ENCODE assay signal across 22 mouse cellular contexts in the genomic region with DNA sequence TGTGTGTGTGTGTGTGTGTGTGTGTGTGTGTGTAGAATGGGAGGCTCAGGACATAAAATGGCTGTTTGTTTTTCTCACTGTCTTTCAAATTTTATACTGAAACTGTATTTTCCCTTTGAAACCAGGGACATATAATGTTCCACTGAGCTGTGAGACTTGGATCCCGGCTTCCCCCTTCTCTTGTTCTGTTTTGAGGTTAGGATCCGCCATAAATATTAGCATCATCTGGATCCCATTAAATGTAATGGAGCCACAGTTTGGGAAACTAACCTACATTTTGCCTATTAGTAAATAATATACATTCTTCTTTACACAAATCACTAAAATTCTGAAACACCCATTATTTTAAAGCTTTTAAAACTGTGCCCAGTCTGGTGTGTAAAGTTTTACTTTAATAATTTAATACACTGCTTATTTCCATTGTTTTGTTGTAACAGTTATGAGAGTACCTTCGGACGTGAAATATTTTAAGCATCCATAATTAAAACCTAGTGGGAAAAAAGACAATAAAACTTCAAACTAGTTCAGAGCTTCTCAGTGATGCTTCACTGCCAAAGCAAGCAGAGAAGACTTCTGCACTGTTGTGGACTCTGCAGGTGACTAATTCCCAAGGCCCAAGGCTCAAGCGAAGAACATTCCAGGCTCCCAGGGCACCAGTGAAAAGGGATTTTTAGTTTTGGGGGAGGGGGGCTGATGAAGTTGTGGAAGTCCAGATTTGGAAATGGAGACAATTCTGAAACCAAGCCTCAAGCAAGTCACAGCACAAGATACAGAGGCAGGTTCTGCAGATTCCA.
DNase-seq lines count a peak whose midpoint lies in the region; ATAC-seq and TF ChIP-seq lines count a peak whose summit lies in the region.
"Had no signal": no experiment of that assay in that cellular context is flagged by ENCODE, and none has a peak within 500 bp of the region (broad histone marks: within the 10 kb centered on the region; RNA-seq: fewer than 3 reads in every experiment).

No protein-coding gene starts in this region.

- H3K4me2 ChIP-seq in embryonic facial prominence, embryonic 11.5 days (ENCODE audit: low read depth, low read length), result no peak overlapping the region
- no peak overlapping the region for H3K4me2 ChIP-seq in limb, embryonic 14.5 days (replicated peaks; ENCODE audit: low read depth, low read length, severe bottlenecking)
- H3K4me2 ChIP-seq: heart, embryonic 12.5 days; midbrain, embryonic 12.5 days had no signal

- 44% methylated on average over 5 of the region's 5 CpGs for WGBS in embryonic facial prominence, embryonic 11.5 days
- 16% methylated on average over 5 of the region's 5 CpGs for WGBS in limb, embryonic 14.5 days

- DNase-seq in embryo, embryonic 11 days, result peak; percentile 38
- DNase-seq in embryo, embryonic 9.5 days (ENCODE audit: extremely low spot score), result no peak
- peak; percentile 65 for DNase-seq in embryonic facial prominence, embryonic 11.5 days (ENCODE audit: low spot score)
- DNase-seq in forelimb bud, embryonic 11.5 days (ENCODE audit: low read depth, low spot score), result peak; percentile 49
- DNase-seq in limb, embryonic 14.5 days (ENCODE audit: low spot score), result peak; percentile 54
- no peak for DNase-seq in lung, postnatal 36 days
- no peak for DNase-seq in kidney, postnatal 25 days
- no peak for DNase-seq in neural tube, embryonic 10.5 days (ENCODE audit: extremely low spot score, low spot score)
- DNase-seq: adrenal gland, postnatal 25 days; cerebellum, adult 11 months; cerebellum, adult 9-11 months; gastrocnemius, postnatal 14 days; heart, adult 18-20 months; heart, postnatal 10 days; kidney, adult 18-20 months; kidney, postnatal 14 days had no signal

- no peak for ATAC-seq in embryonic facial prominence, embryonic 11.5 days (replicated peaks; ENCODE audit: insufficient number of reproducible peaks, low FRiP score, low TSS enrichment, low read depth)
- peak; percentile 83 for ATAC-seq in limb, embryonic 14.5 days (ENCODE audit: low FRiP score, low read depth)
- ATAC-seq: forebrain, embryonic 16.5 days; lung, postnatal 0 days had no signal

- TF ChIP-seq POLR2A in limb, embryonic 14.5 days (IDR thresholded peaks at IDR 0.05; ENCODE audit: borderline replicate concordance, extremely low read depth, insufficient read depth, insufficient read length), result no peak

- no peak overlapping the region for H3K9ac ChIP-seq in embryonic facial prominence, embryonic 11.5 days (replicated peaks; ENCODE audit: low read length)
- no peak overlapping the region for H3K9ac ChIP-seq in limb, embryonic 14.5 days (ENCODE audit: low read depth, low read length, severe bottlenecking)
- H3K9ac ChIP-seq: heart, embryonic 12.5 days; midbrain, embryonic 12.5 days had no signal

- no peaks in the 10 kb centered on the region for H3K4me1 ChIP-seq in embryonic facial prominence, embryonic 11.5 days (ENCODE audit: control insufficient read depth, insufficient read depth, low read length)
- H3K4me1 ChIP-seq in limb, embryonic 14.5 days (ENCODE audit: control insufficient read depth, insufficient read depth, low read length), result peaks cover 9% of the 10 kb centered on the region
- H3K4me1 ChIP-seq: midbrain, embryonic 12.5 days had no signal

- no peaks in the 10 kb centered on the region for H3K36me3 ChIP-seq in embryonic facial prominence, embryonic 11.5 days (replicated peaks; ENCODE audit: control insufficient read depth, insufficient read depth, low read depth, low read length)
- H3K36me3 ChIP-seq in limb, embryonic 14.5 days (ENCODE audit: control insufficient read depth, insufficient read depth, low read length), result no peaks in the 10 kb centered on the region
- H3K36me3 ChIP-seq: heart, embryonic 12.5 days; midbrain, embryonic 12.5 days had no signal

- H3K9me3 ChIP-seq in embryonic facial prominence, embryonic 11.5 days (replicated peaks; ENCODE audit: control insufficient read depth, low read length), result no peaks in the 10 kb centered on the region
- no peaks in the 10 kb centered on the region for H3K9me3 ChIP-seq in limb, embryonic 14.5 days (ENCODE audit: control insufficient read depth, low read length)
- H3K9me3 ChIP-seq: midbrain, embryonic 12.5 days had no signal

- no peak overlapping the region for H3K4me3 ChIP-seq in embryonic facial prominence, embryonic 11.5 days (ENCODE audit: low read depth, low read length)
- no peak overlapping the region for H3K4me3 ChIP-seq in limb, embryonic 14.5 days (replicated peaks; ENCODE audit: low read length)
- H3K4me3 ChIP-seq: heart, embryonic 12.5 days; layer of hippocampus, adult 2 months; midbrain, embryonic 12.5 days had no signal

- H3K27ac ChIP-seq in embryonic facial prominence, embryonic 11.5 days (replicated peaks; ENCODE audit: low read depth, low read length), result no peak overlapping the region
- peak overlapping the region; percentile 59 for H3K27ac ChIP-seq in limb, embryonic 14.5 days (replicated peaks; ENCODE audit: low read depth, low read length)
- H3K27ac ChIP-seq: layer of hippocampus, adult 2 months; midbrain, embryonic 12.5 days; stomach, postnatal 0 days had no signal

- no peaks in the 10 kb centered on the region for H3K27me3 ChIP-seq in embryonic facial prominence, embryonic 11.5 days (ENCODE audit: control insufficient read depth, insufficient read depth, low read length)
- no peaks in the 10 kb centered on the region for H3K27me3 ChIP-seq in limb, embryonic 14.5 days (ENCODE audit: control insufficient read depth, insufficient read depth, low read length)
- H3K27me3 ChIP-seq: heart, embryonic 12.5 days; midbrain, embryonic 12.5 days had no signal

Comparison
In these comparisons a context has a peak if more than half of its experiments do, and no peak if none do; other contexts are left out.
1. DNase-seq: peak in embryo, embryonic 11 days (single experiment), embryonic facial prominence, embryonic 11.5 days (single experiment), forelimb bud, embryonic 11.5 days (single experiment) and limb, embryonic 14.5 days (single experiment); none in embryo, embryonic 9.5 days (single experiment), lung, postnatal 36 days (single experiment), kidney, postnatal 25 days (0 of 2) and neural tube, embryonic 10.5 days (single experiment).